In the genomic region with DNA sequence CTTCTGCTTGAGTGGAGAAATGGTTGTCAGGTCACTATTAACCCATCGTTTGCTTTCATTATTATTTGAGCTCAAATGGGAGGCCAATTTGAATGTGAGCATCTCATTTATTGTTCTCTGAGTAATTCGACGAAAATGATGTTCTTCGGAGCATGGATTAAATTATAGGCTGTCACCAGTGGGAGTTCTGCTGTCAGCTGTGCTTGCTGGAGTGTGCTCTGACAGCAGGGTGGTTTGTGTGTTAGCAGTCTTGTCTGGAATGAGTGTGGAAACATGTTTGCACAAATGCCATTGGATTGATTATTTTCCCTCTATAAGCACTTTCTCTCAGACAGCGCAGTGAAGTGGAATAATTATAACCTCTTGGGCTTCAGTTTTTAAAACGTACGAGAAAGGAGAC, we compare ENCODE assay signal across 15 mouse cellular contexts. TPM values are rescaled to one million over a fixed set of nuclear protein-coding genes. Genes with fewer than 3 reads are reported as not detected.
"Had no signal": no experiment of that assay in that cellular context is flagged by ENCODE, and none has a peak within 500 bp of the region (broad histone marks: within the 10 kb centered on the region; RNA-seq: fewer than 3 reads in every experiment).

No protein-coding gene starts in this region.

- DNase-seq: kidney, postnatal 10 days; lung, embryonic 14.5 days; lung, postnatal 10 days; lung, postnatal 4 days; thymus, postnatal 4 days had no signal

- H3K27me3 ChIP-seq: limb, embryonic 15.5 days; liver, embryonic 12.5 days; neural tube, embryonic 15.5 days had no signal

- H3K9me3 ChIP-seq: limb, embryonic 15.5 days; liver, embryonic 12.5 days; midbrain, embryonic 10.5 days; neural tube, embryonic 15.5 days had no signal

- H3K9ac ChIP-seq: limb, embryonic 15.5 days; liver, embryonic 12.5 days; lung, embryonic 14.5 days; neural tube, embryonic 15.5 days had no signal

- H3K27ac ChIP-seq: limb, embryonic 15.5 days; liver, embryonic 12.5 days; midbrain, embryonic 10.5 days; neural tube, embryonic 15.5 days had no signal

- H3K4me1 ChIP-seq: limb, embryonic 15.5 days; liver, embryonic 12.5 days; midbrain, embryonic 10.5 days; neural tube, embryonic 15.5 days had no signal

- H3K4me2 ChIP-seq: limb, embryonic 15.5 days; liver, embryonic 12.5 days; lung, embryonic 14.5 days; neural tube, embryonic 15.5 days had no signal

- ATAC-seq: liver, embryonic 12.5 days had no signal

- H3K4me3 ChIP-seq: limb, embryonic 15.5 days; liver, embryonic 12.5 days; midbrain, embryonic 10.5 days; myocyte; neural tube, embryonic 15.5 days had no signal

RNA-seq across cellular contexts. Expression of gene Csrp3, which starts 44.5 kb away (rescaled TPM):
- total RNA-seq: layer of hippocampus, adult 8-10 months; layer of hippocampus, postnatal 25 days; left cerebral cortex, postnatal 25 days had no signal
- polyA plus RNA-seq: large intestine, adult 2 months; small intestine, adult 2 months had no signal
